Mouse (Mus musculus) lung, postnatal 25 days (tissue): ENCODE data around the gene Dnajc1.
A peak's percentile ranks its signal among the peaks of the same experiment; 100 is the strongest.

Experiments
- DNase-seq: peaks from one replicate; pipeline ENCODE4 v3.0.0; 2022; ENCODE audit warnings: low spot score

Gene Dnajc1

DNA sequence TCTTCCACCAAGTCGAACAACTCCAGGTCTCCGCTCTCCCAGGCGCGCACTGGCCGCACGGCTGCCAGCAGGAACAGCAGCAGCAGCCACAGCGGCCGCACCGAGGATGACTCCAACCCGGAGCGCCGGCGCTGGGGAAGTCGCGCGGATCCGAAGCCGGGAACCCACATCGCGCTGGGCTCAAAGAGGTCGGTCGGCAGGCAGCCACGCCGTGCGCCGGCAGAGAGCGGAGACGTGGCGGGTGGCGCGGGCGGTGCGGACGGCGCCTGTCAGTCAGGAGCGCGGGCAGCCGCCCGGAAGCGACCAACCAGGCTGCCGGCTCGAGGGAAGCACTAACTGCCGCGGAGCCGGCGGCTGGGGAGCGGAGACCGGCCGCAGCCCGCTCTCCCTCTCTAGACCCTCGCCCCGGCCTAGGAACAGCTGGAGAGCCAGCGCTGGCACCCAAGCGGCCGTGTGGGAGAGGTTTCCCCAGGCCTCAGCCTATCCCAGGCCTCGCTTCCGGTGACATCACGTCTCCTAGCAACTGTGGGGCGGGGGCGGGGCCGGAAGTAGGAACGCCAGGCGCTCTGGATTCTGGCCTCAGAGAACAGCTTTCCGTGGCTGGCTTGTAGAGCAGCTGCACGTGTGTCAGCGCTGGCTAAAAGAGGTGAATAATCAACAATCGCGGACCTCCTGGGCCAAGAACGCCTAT is at the start of gene Dnajc1:
Gene Dnajc1 (minus strand): TSS at position 500 of the 691 bp plus-strand sequence.
- peak; percentile 88 for DNase-seq

- peak; percentile 11 for DNase-seq
These were observed 49.2 kb upstream of the Dnajc1 start for GRCm38 (mm10) chr2:18441871-18442270.

DNA sequence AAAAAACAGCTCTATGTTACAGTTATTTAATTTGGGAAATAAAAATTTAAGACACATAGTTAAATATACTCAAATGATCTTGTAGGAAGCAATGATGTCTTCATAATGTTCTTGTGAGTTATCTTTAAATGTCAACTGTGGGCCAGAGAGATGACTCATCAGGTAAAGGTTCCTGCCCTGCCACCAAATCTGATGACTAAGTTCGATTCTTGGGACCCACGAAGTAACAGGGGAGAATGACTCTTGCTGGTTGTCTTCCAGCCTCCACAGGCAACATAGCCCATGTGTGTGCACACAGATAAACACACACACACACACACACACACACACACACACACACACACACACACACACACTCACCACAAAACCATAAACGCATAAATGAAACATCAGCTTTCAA is 22.6 kb upstream of the Dnajc1 start:
- no peak for DNase-seq

DNA sequence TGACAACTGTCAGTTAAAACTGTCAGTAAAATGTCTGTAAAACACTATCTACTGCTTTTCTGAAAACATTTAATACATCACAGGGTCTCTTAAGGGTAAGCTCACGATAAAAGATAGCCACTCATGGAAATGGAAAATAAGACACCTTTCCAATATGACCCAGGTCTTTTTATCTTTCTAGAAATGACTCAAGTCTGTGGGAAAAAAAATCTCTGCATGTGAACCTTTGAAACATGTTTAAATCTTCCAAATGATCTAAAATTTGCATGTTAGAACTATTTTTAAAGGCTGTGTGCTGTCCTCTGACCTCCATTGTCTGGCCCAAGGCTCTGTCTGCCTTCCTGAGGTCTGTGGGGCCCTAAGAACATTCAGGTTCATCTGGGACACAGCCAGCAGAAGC is 11.0 kb upstream of the Dnajc1 start:
- no peak for DNase-seq

- no peak for DNase-seq
These were observed 9.1 kb upstream of the Dnajc1 start for GRCm38 (mm10) chr2:18401771-18402170.

- DNase-seq = no peak
These were observed 441 bp upstream of the Dnajc1 start for GRCm38 (mm10) chr2:18393022-18393519.

- no peak for DNase-seq
These were observed 769 bp downstream of the Dnajc1 start for GRCm38 (mm10) chr2:18391861-18392260.

- no peak for DNase-seq
These were observed 3.0 kb downstream of the Dnajc1 start for GRCm38 (mm10) chr2:18389631-18390030.

DNA sequence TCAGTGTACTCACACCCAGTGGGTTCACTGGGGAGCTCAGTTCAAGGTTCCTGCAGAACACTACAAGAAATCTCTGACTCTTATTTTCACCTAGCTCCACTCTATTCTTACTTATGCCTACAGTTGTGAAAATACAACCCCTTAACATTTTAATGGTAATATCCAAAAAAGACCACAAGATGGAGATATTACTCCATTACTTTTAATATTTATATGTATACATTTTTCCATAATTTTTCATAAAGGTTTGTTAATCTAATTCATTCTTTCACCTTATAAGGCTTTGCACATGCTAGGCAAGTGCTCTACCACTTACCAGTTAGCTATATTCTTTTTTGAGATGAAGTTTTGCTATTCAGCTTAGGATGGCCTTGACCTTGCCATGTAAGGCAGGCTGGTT is 11.0 kb downstream of the Dnajc1 start:
- no peak for DNase-seq

- DNase-seq = no peak
These were observed 20.0 kb downstream of the Dnajc1 start for GRCm38 (mm10) chr2:18372400-18373182.

GRCm38 (mm10) chr2:18370794-18371498 is 21.7 kb downstream of the Dnajc1 start:
- DNase-seq = no peak

DNA sequence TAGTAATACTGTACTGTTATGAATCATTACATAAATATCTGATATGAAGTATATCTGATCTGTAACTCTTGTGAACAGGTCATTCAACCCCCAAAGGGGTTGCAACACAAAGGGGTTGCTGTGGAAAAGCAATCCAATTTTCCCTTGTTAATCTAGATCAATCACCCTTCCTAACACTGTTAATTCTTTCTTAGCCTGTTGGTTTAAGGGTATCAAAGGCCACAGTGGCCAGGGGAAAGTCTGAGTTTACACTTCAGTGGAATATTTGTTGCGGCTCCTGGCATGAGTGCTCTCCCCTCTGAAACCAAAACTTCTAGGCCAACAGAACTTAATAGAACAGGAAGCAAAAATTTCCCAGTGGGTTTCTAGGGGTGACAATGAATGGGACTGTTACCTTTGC is 28.2 kb downstream of the Dnajc1 start:
- no peak for DNase-seq

DNA sequence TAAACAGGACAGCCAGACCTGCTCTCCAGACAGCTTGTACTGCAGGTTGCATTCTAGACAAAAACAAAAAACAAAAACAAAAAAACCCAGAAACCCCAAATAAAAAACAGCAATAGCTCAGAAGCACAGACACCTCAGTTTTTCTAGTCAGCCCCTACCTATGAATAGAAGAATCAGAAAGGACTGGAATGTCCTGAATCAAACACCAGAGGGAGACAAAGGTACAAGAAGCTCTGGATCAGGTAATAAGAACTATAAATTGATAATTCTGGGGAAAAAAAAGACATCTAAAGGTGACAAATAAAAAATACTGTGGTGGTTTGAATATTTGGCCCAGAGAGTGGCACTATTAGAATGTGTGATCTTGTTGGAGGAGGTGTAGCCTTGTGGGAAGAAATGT is 37.3 kb downstream of the Dnajc1 start:
- no peak for DNase-seq

DNA sequence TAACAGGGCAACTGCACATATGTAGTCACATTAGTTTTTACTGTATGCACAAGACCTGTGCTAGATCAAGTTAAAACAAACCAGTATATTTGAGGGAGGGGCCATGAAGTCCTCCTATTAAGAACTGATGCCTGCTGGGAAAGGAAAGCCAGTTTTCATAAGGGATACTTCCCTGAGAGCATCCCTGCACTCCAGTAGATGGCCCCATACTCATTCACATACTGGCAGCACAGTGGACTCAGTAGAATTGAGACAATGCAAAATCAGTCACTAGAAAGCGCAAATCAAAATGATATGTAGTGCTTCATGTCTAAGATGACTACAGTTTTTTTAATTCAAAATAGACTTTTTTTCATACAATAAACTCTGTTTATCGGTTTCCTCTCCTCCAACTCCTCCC is 40.0 kb downstream of the Dnajc1 start:
- DNase-seq = no peak

DNA sequence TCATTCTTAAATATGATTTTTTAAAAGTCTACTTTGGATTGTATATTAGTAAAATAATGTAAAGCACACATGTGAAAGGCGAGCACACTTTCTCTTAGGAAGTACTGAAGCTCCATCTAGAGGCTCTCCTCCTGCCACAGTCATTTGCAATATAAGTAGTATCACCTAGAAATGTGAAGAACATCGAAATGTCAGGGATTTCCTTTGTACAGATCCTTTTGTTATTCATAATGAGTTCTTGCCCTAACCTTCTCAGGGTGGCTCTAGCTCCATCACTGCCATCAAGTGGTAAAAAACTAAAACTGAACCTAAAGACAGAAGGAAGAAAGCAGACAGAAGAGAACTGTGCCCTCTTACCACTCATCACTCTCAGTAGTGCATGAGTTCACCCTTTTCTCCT is 49.2 kb downstream of the Dnajc1 start:
- no peak for DNase-seq

DNA sequence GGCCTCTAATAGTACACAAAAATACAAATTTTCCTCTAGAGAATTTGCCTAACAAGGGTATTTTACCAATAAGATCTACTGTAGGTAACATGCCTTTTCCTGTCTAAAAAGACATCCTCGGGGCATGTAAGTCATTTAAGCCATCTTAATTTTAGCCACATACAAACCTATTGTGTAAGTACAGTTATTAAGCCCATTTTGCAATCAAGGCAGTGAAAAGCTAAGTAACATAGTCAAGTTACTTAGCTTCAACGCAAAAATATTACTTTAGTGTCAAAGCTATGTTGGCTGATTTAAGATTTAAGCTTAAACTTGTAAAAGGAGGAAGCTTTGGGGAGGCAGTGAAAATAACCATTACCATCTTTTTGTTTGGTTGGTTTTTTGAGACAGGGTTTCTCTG is 74.0 kb downstream of the Dnajc1 start:
- no peak for DNase-seq

- DNase-seq = no peak
These were observed 74.9 kb downstream of the Dnajc1 start for GRCm38 (mm10) chr2:18317503-18318281.

- DNase-seq = no peak
These were observed 75.7 kb downstream of the Dnajc1 start for GRCm38 (mm10) chr2:18316909-18317308.

DNA sequence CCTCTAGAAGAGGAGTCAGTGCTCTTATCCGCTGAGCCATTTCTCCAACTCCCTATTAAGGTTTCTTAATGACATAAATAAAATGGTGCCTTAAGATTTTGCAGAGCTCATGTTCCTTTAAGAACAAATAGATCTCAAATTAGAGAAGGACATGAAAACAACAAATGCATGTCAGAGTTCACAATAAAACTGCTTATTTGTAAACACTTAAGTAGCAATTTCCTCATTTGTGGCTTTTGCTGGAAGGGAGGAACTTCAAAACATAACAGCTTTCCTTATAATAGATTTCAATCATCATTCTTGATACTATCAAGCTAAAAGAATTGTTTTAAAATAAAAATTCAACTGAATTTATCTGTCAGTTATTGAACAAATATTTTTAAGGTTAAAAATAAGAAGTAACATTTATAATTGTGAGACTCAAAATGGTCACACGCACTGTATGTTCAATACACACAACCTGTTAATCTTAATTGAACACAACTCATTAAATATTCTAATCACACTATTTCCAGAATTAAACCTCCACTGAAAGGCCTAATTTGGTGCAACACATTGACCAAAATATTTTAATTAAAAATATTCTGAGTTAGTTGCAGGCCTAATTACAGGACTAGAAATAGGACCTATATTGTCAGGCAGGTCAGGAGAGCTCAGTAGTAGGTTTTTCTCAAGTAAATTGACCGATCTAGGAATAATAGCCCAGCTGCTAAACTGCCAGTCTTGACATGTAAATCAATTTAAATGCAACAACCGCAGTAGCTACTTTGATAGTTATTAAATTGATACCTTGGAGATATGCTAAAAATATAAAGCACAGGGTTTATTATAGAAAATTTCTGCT is 82.1 kb downstream of the Dnajc1 start:
- DNase-seq = no peak

DNA sequence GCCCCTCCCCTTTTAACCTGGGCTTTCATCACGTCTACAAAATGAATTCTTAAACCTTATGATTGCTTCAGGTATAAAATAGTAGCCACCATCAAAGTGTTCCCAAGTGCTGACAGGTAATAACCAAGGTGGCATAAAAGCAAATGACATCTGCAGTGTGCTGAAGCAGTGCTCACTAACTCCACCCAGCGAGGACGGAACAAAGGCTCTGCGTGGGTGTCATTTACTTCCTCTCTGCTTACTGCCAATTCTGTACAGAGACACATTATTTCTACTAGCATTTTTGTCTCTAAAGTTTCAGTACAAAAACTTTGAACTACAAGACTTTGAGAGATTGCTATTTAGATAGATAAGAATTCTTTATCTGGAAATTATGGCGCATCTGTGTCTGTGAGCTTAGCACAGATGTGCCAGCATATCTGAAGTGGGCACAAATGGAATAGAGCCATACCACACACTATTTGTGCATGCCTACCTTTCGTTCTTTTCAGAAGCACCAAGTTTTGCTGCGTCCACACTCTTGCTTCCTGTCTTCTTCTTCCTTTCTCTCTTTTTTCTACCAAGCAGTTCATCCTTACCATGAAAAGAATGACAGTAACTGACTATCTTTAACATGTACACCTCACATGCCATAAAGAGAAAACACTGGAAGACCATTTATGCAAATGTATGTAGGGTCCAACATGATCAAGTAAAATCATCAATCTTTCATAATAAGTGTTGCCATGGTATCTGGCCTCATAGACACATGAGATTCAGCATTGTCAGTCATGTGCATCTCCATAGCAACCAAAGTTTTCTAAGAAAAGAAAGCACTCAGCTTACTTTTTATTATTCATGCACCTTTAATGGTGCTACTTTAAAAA is 85.0 kb downstream of the Dnajc1 start:
- peak; percentile 4 for DNase-seq
